Comparison of ENCODE assay signal across 8 mouse cellular contexts in genomic region chr13:21710031-21710711, GRCm38 (mm10). TPM values are rescaled to one million over a fixed set of nuclear protein-coding genes. Genes with fewer than 3 reads are reported as not detected.
DNase-seq lines count a peak whose midpoint lies in the region; ATAC-seq and TF ChIP-seq lines count a peak whose summit lies in the region.

No protein-coding gene starts in this region.

- peak overlapping the region; percentile 85 for H3K4me3 ChIP-seq in cortical plate, adult 2 months (ENCODE audit: insufficient read depth, low read length)
- peak overlapping the region; percentile 96 for H3K4me3 ChIP-seq in left cerebral cortex, adult 2 months
- peak overlapping the region; percentile 87 for H3K4me3 ChIP-seq in macrophage (ENCODE audit: inconsistent target)

- peak; percentile 71 for ATAC-seq in activated CD4-positive, CD25-positive, alpha-beta regulatory T cell, adult 4 months

- no peak for TF ChIP-seq POLR2A in cortical plate, adult 2 months (IDR thresholded peaks at IDR 0.05; ENCODE audit: extremely low read depth, insufficient read depth, low read length)

- H3K27ac ChIP-seq in cortical plate, adult 2 months (ENCODE audit: insufficient read depth, low read length) = no peak overlapping the region
- peak overlapping the region; percentile 74 for H3K27ac ChIP-seq in left cerebral cortex, adult 2 months
- 0 out of 2 replicates have a peak overlapping the region, but pooled peaks have one; percentile 24 for H3K27ac ChIP-seq in macrophage

- peaks cover 2% of the 10 kb centered on the region; the same call in 1 of the 2 replicates for H3K4me1 ChIP-seq in cortical plate, adult 2 months (ENCODE audit: control insufficient read depth, insufficient read depth, low read length)

- DNase-seq in gastrocnemius, adult 8-10 months (ENCODE audit: low spot score in 2 of 2) = peak; percentile 76 to 77
- DNase-seq in hindlimb bud, embryonic 11.5 days (ENCODE audit: extremely low spot score, low read depth, low spot score) = peak; percentile 73
- peak; percentile 87 to 90 for DNase-seq in left cerebral cortex, adult 2 months (ENCODE audit: extremely low spot score in 1 of 2, low spot score in 2 of 2)
- DNase-seq in retina, postnatal 7 days (ENCODE audit: low read depth, low spot score) = peak; percentile 83
- peak; percentile 77 to 80 for DNase-seq in urinary bladder, adult 18-20 months (ENCODE audit: low spot score in 2 of 2)

- no peaks in the 10 kb centered on the region for H3K36me3 ChIP-seq in macrophage (ENCODE audit: inconsistent target)

- intact Hi-C loops in left cerebral cortex, adult 2 months (cut with DNase I) = loop anchor here (1.0 to 10.0 kb wide), 11 partner anchors 41 to 1911 kb away; partner anchors contain the start of genes Hist1h2af, Hist1h2be, Hist1h4h and Hist1h4k

- 0% methylated on average over 32 of the region's 32 CpGs for WGBS in macrophage (ENCODE audit: missing documents)

- TF ChIP-seq CTCF in cortical plate, adult 2 months (IDR thresholded peaks at IDR 0.05; ENCODE audit: extremely low read depth, insufficient read depth, low read length) = peak; percentile 65
- peak; percentile 91 for TF ChIP-seq CTCF in left cerebral cortex, adult 2 months (IDR thresholded peaks at IDR 0.05)

- H3K79me2 ChIP-seq in macrophage (ENCODE audit: inconsistent target) = no peaks in the 10 kb centered on the region

RNA-seq across cellular contexts. Expression of gene Hist1h2bl, which starts 5.8 kb away (rescaled TPM):
- 1 to 10 TPM in 1 of 2 experiments, not detected in 1; 1.2 TPM for polyA plus RNA-seq in activated CD4-positive, CD25-positive, alpha-beta regulatory T cell, adult 4 months (2017; shearing (Covaris generic))
- 1.2 TPM in 1 of 2 replicates, not detected in the other for polyA plus RNA-seq in cortical plate, adult 2 months (2012; rRNA removed)
- total RNA-seq in gastrocnemius, adult 8-10 months (2022) = 1 to 10 TPM in 3 of 4 experiments, under 1 TPM in 1; 0.99 to 6.6 (median 3.4) TPM
- 10 to 100 TPM; 23.7 to 28.5 TPM for total RNA-seq in left cerebral cortex, adult 2 months (2021)
- 1 to 10 TPM in 2 of 26 experiments, not detected in 24; 4.9 to 5.7 TPM for total RNA-seq in macrophage (2018; cell fraction: chromatin; rRNA removed)
- 10 to 100 TPM in 3 of 26 experiments, 1 to 10 TPM in 22, not detected in 1; 1.9 to 13.9 (median 4.7) TPM for total RNA-seq in macrophage (2018; cell fraction: cytosol; rRNA removed)
- total RNA-seq in macrophage (2018; cell fraction: nucleus; rRNA removed) = 1 to 10 TPM in 5 of 26 experiments, not detected in 21; 3.4 to 8.9 (median 3.6) TPM
- polyA plus RNA-seq in macrophage (2018) = not detected in 3 replicates

RNA-seq across cellular contexts. Expression of gene Hist1h2ai, which starts 6.1 kb away (rescaled TPM):
- 1 to 10 TPM in 1 of 2 experiments, not detected in 1; 5.1 TPM for polyA plus RNA-seq in activated CD4-positive, CD25-positive, alpha-beta regulatory T cell, adult 4 months (2017; shearing (Covaris generic))
- polyA plus RNA-seq in cortical plate, adult 2 months (2012; rRNA removed) = 1.5 and 1.7 TPM in 2 replicates
- total RNA-seq in gastrocnemius, adult 8-10 months (2022) = 1 to 10 TPM in 3 of 4 experiments, not detected in 1; 1.8 to 3.3 (median 2.6) TPM
- 10 to 100 TPM; 25.4 to 32.6 TPM for total RNA-seq in left cerebral cortex, adult 2 months (2021)
- total RNA-seq in macrophage (2018; cell fraction: chromatin; rRNA removed) = 10 to 100 TPM in 8 of 26 experiments, 1 to 10 TPM in 5, not detected in 13; 4.0 to 22.3 (median 10.1) TPM
- total RNA-seq in macrophage (2018; cell fraction: cytosol; rRNA removed) = 10 to 100 TPM in 19 of 26 experiments, 1 to 10 TPM in 7; 4.4 to 64.5 (median 19.2) TPM
- total RNA-seq in macrophage (2018; cell fraction: nucleus; rRNA removed) = 10 to 100 TPM in 7 of 26 experiments, 1 to 10 TPM in 11, not detected in 8; 3.0 to 27.8 (median 7.8) TPM
- not detected in 3 replicates for polyA plus RNA-seq in macrophage (2018)

RNA-seq across cellular contexts. Expression of gene Hist1h3h, which starts 7.3 kb away (rescaled TPM):
- 1 to 10 TPM in 1 of 2 experiments, not detected in 1; 6.0 TPM for polyA plus RNA-seq in activated CD4-positive, CD25-positive, alpha-beta regulatory T cell, adult 4 months (2017; shearing (Covaris generic))
- 0.91 and 3.1 TPM in 2 replicates for polyA plus RNA-seq in cortical plate, adult 2 months (2012; rRNA removed)
- not detected for total RNA-seq in gastrocnemius, adult 8-10 months (2022)
- total RNA-seq in left cerebral cortex, adult 2 months (2021) = 10 to 100 TPM; 54.6 to 74.2 TPM
- 10 to 100 TPM in 4 of 26 experiments, 1 to 10 TPM in 11, not detected in 11; 4.3 to 26.8 (median 8.4) TPM for total RNA-seq in macrophage (2018; cell fraction: chromatin; rRNA removed)
- total RNA-seq in macrophage (2018; cell fraction: cytosol; rRNA removed) = 10 to 100 TPM in 19 of 26 experiments, 1 to 10 TPM in 7; 3.3 to 55.4 (median 17.2) TPM
- 10 to 100 TPM in 5 of 26 experiments, 1 to 10 TPM in 11, not detected in 10; 2.5 to 43.2 (median 6.7) TPM for total RNA-seq in macrophage (2018; cell fraction: nucleus; rRNA removed)
- 1.6 TPM in 1 of 3 replicates, not detected in the others for polyA plus RNA-seq in macrophage (2018)

RNA-seq across cellular contexts. Expression of gene Hist1h2bm, which starts 11.7 kb away (rescaled TPM):
- 1 to 10 TPM; 2.4 to 2.8 TPM for polyA plus RNA-seq in activated CD4-positive, CD25-positive, alpha-beta regulatory T cell, adult 4 months (2017; shearing (Covaris generic))
- 0.77 TPM in 1 of 2 replicates, not detected in the other for polyA plus RNA-seq in cortical plate, adult 2 months (2012; rRNA removed)
- not detected for total RNA-seq in gastrocnemius, adult 8-10 months (2022)
- 1 to 10 TPM; 4.8 to 5.4 TPM for total RNA-seq in left cerebral cortex, adult 2 months (2021)
- 1 to 10 TPM in 10 of 26 experiments, not detected in 16; 2.3 to 6.3 (median 3.2) TPM for total RNA-seq in macrophage (2018; cell fraction: chromatin; rRNA removed)
- total RNA-seq in macrophage (2018; cell fraction: cytosol; rRNA removed) = 10 to 100 TPM in 18 of 26 experiments, 1 to 10 TPM in 8; 3.5 to 37.0 (median 11.5) TPM
- 10 to 100 TPM in 2 of 26 experiments, 1 to 10 TPM in 13, not detected in 11; 1.5 to 21.3 (median 2.7) TPM for total RNA-seq in macrophage (2018; cell fraction: nucleus; rRNA removed)
- polyA plus RNA-seq in macrophage (2018) = not detected in 3 replicates

RNA-seq across cellular contexts. Expression of gene Olfr1359, which starts 12.3 kb away (rescaled TPM):
- polyA plus RNA-seq in activated CD4-positive, CD25-positive, alpha-beta regulatory T cell, adult 4 months (2017; shearing (Covaris generic)) = not detected
- not detected in 2 replicates for polyA plus RNA-seq in cortical plate, adult 2 months (2012; rRNA removed)
- total RNA-seq in gastrocnemius, adult 8-10 months (2022) = not detected
- not detected for total RNA-seq in left cerebral cortex, adult 2 months (2021)
- not detected for total RNA-seq in macrophage (2018; cell fraction: chromatin; rRNA removed)
- total RNA-seq in macrophage (2018; cell fraction: cytosol; rRNA removed) = not detected
- total RNA-seq in macrophage (2018; cell fraction: nucleus; rRNA removed) = not detected
- not detected in 3 replicates for polyA plus RNA-seq in macrophage (2018)
